Mouse (Mus musculus) testis, postnatal 10 days (tissue): ENCODE results near the gene Kctd5.
"Not testable (repeated sequence)": the region's sequence is repeated elsewhere in the genome, so short reads cannot be mapped to it uniquely, and the experiment has no call there.

Source experiments
- DNase-seq: peaks from one replicate; pipeline ENCODE4 v3.0.0; 2021; ENCODE audit warnings: low spot score

The Kctd5 gene

GRCm38 (mm10) chr17:24072919-24073696 is at the start of gene Kctd5:
Gene Kctd5 (minus strand): TSS chr17:24073485.
- peak; percentile 95 for DNase-seq

- DNase-seq, result no peak
These were observed 46.2 kb upstream of the Kctd5 start for GRCm38 (mm10) chr17:24119446-24119845.

- DNase-seq, result no peak
These were observed 39.7 kb upstream of the Kctd5 start for GRCm38 (mm10) chr17:24113031-24113430.

- no peak for DNase-seq
These were observed 38.0 kb upstream of the Kctd5 start for GRCm38 (mm10) chr17:24111256-24111655.

- DNase-seq, result no peak
These were observed 35.6 kb upstream of the Kctd5 start for GRCm38 (mm10) chr17:24108896-24109295.

GRCm38 (mm10) chr17:24105111-24105510 is 31.8 kb upstream of the Kctd5 start:
- no peak for DNase-seq

- no peak for DNase-seq
These were observed 25.1 kb upstream of the Kctd5 start for GRCm38 (mm10) chr17:24098354-24098753.

GRCm38 (mm10) chr17:24090575-24090974 is 17.3 kb upstream of the Kctd5 start:
- DNase-seq, result no peak

- DNase-seq, result not testable (repeated sequence)
These were observed 13.1 kb upstream of the Kctd5 start for GRCm38 (mm10) chr17:24086399-24086798.

GRCm38 (mm10) chr17:24084593-24084992 is 11.3 kb upstream of the Kctd5 start:
- DNase-seq, result no peak

- no peak for DNase-seq
These were observed 3.8 kb upstream of the Kctd5 start for GRCm38 (mm10) chr17:24077101-24077500.

GRCm38 (mm10) chr17:24069531-24069930 is 3.8 kb downstream of the Kctd5 start:
- no peak for DNase-seq

- DNase-seq, result no peak
These were observed 5.0 kb downstream of the Kctd5 start for GRCm38 (mm10) chr17:24068271-24068670.

- no peak for DNase-seq
These were observed 10.7 kb downstream of the Kctd5 start for GRCm38 (mm10) chr17:24062459-24063155.

GRCm38 (mm10) chr17:24057730-24058245 is 15.5 kb downstream of the Kctd5 start:
- DNase-seq, result no peak

GRCm38 (mm10) chr17:24056636-24057625 is 16.4 kb downstream of the Kctd5 start:
- no peak for DNase-seq

- no peak for DNase-seq
These were observed 24.3 kb downstream of the Kctd5 start for GRCm38 (mm10) chr17:24049008-24049407.

- no peak for DNase-seq
These were observed 25.2 kb downstream of the Kctd5 start for GRCm38 (mm10) chr17:24048053-24048452.

GRCm38 (mm10) chr17:24046026-24046425 is 27.3 kb downstream of the Kctd5 start:
- DNase-seq, result no peak

- DNase-seq, result no peak
These were observed 27.7 kb downstream of the Kctd5 start for GRCm38 (mm10) chr17:24045608-24046007.

GRCm38 (mm10) chr17:24044482-24044881 is 28.8 kb downstream of the Kctd5 start:
- DNase-seq, result no peak

GRCm38 (mm10) chr17:24037844-24038243 is 35.4 kb downstream of the Kctd5 start, which contains the start of gene Prss27:
Gene Prss27 (plus strand): TSS chr17:24038144.
- no peak for DNase-seq
